Comparison of ENCODE assay signal across 8 mouse cellular contexts in the genomic region with DNA sequence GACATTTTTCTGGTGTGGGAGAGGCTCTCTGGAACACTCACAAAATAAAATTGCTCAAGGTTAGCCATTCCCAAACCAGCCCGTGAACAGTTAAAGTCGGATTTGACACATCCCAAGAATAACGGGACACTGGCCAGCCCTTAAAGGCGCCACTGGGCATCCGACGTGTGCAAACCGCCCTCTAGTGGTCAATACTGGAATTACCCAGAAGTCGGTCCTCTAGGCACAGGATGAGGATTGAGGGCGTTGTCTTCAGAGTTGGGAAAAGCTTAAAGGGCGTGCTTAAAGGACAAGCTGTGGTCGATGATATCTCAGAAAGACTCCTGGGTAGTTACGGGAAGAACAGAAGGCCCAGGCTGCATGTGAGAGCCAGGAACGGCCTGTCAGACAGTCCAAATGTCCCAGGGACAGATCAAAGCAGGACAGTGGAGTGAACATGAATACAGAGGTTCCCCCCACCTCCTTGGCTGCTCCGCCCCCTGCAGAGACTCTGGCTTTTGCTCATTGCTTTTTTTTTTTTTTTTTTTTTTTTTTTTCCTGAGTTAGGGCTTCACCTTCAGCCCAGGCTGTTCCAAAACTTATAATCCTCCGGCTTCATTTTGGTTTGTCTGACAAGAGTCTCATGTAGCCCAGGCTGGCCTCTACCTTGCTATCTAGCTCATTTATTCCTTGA.
DNase-seq lines count a peak whose midpoint lies in the region; ATAC-seq and TF ChIP-seq lines count a peak whose summit lies in the region.

No protein-coding gene starts in this region.

- no peak for TF ChIP-seq POLR2A in CH12.LX (IDR thresholded peaks at IDR 0.05; ENCODE audit: low read depth, low read length)
- TF ChIP-seq POLR2A in embryonic fibroblast, embryonic 13.5 days (IDR thresholded peaks at IDR 0.05; ENCODE audit: low read depth, low read length): no peak; the same call in 1 of the 2 replicates
- no peak for TF ChIP-seq POLR2A in lung, adult 2 months (IDR thresholded peaks at IDR 0.05; ENCODE audit: borderline replicate concordance, extremely low read depth, low read depth, low read length)

- in situ Hi-C loops in CH12.LX (cut with MboI; ENCODE audit: low pct_ligation_motif_present, low pct_unique_long_range_greater_than_20kb, low sequenced_read_pairs): loop anchor here (5.0 kb wide), 2 partner anchors 86 to 369 kb away; no protein-coding TSS in a partner anchor

- H3K27ac ChIP-seq in CH12.LX (ENCODE audit: insufficient read depth, low read depth): no peak overlapping the region
- peak overlapping the region; percentile 13; the same call in 1 of the 2 replicates for H3K27ac ChIP-seq in embryonic fibroblast, embryonic 13.5 days (ENCODE audit: insufficient read depth, low read length)
- H3K27ac ChIP-seq in heart, embryonic 12.5 days (ENCODE audit: poor library complexity, severe bottlenecking): no peak overlapping the region

- TF ChIP-seq RAD21 in CH12.LX (IDR thresholded peaks at IDR 0.05; ENCODE audit: low read depth, low read length): peak; percentile 83

- WGBS in heart, embryonic 12.5 days: 11% methylated on average over 15 of the region's 15 CpGs
- 11% methylated on average over 15 of the region's 15 CpGs for WGBS in large intestine, adult 2 months
- 10% methylated on average over 15 of the region's 15 CpGs for whole genome bisulfite sequencing in lung, adult 2 months

- DNase-seq in CH12.LX (ENCODE audit: extremely low read depth): peak; percentile 76
- peak; percentile 81 to 87 for DNase-seq in adrenal gland, postnatal 36 days
- peak; percentile 68 for DNase-seq in large intestine, adult 2 months (ENCODE audit: low read depth, low spot score)
- DNase-seq in lung, adult 2 months: peak; percentile 81
- DNase-seq in retina, adult 2 months (ENCODE audit: low read depth, low spot score): peak; percentile 69
- DNase-seq in thymus, postnatal 36 days: peak; percentile 56 to 63

- H3K36me3 ChIP-seq in CH12.LX (replicated peaks in 1 of 2; ENCODE audit: control insufficient read depth in 1 of 2, insufficient read depth in 1 of 2, low read length in 1 of 2): peaks cover 0 to 2% of the 10 kb centered on the region in 2 experiments
- 0 out of 2 replicates have a peak, but pooled peaks cover 3% of the 10 kb centered on the region for H3K36me3 ChIP-seq in heart, embryonic 12.5 days

- no peak overlapping the region for H3K4me3 ChIP-seq in CH12.LX (replicated peaks in 1 of 3; ENCODE audit: low read depth in 2 of 3, low read length in 2 of 3, poor library complexity in 1 of 3)
- no peak overlapping the region for H3K4me3 ChIP-seq in embryonic fibroblast, embryonic 13.5 days (ENCODE audit: insufficient read depth, low read length)
- no peak overlapping the region for H3K4me3 ChIP-seq in heart, embryonic 12.5 days
- H3K4me3 ChIP-seq in lung, adult 2 months (replicated peaks; ENCODE audit: extremely low read depth, low read depth, low read length): no peak overlapping the region

- H3K9me3 ChIP-seq in CH12.LX (replicated peaks; ENCODE audit: low read length): peaks cover 7% of the 10 kb centered on the region
- H3K9me3 ChIP-seq in heart, embryonic 12.5 days (replicated peaks): no peaks in the 10 kb centered on the region

- TF ChIP-seq EP300 in CH12.LX (IDR thresholded peaks at IDR 0.05; ENCODE audit: low read length): no peak

- dilution Hi-C loops in CH12.LX (cut with MboI; ENCODE audit: extremely low pct_ligation_motif_present, extremely low pct_unique_long_range_greater_than_20kb, low sequenced_read_pairs): no loop called here

- H3K27me3 ChIP-seq in CH12.LX (replicated peaks): peaks cover 6% of the 10 kb centered on the region
- H3K27me3 ChIP-seq in heart, embryonic 12.5 days (replicated peaks): no peaks in the 10 kb centered on the region

- H3K4me2 ChIP-seq in CH12.LX (ENCODE audit: insufficient read depth, low read depth, poor library complexity, severe bottlenecking): no peak overlapping the region
- H3K4me2 ChIP-seq in heart, embryonic 12.5 days: peak overlapping the region; percentile 30; the same call in 1 of the 2 replicates

- H3K4me1 ChIP-seq in CH12.LX (ENCODE audit: control insufficient read depth in 1 of 2, insufficient read depth in 2 of 2): peaks cover 0 to 39% of the 10 kb centered on the region in 2 experiments; a peak in 2 of 4 replicates
- peaks cover 2% of the 10 kb centered on the region; the same call in 1 of the 2 replicates for H3K4me1 ChIP-seq in embryonic fibroblast, embryonic 13.5 days (ENCODE audit: control insufficient read depth, insufficient read depth, low read length)
- H3K4me1 ChIP-seq in heart, embryonic 12.5 days (replicated peaks): peaks cover 46% of the 10 kb centered on the region
- H3K4me1 ChIP-seq in lung, adult 2 months (ENCODE audit: control insufficient read depth, insufficient read depth, low read length): peaks cover 13% of the 10 kb centered on the region

- H3K9ac ChIP-seq in CH12.LX (ENCODE audit: insufficient read depth, low read depth): no peak overlapping the region
- H3K9ac ChIP-seq in heart, embryonic 12.5 days: no peak overlapping the region

- ATAC-seq in heart, embryonic 12.5 days (ENCODE audit: insufficient number of reproducible peaks, low FRiP score): peak; percentile 51; the same call in 1 of the 2 replicates

- H3K79me2 ChIP-seq in CH12.LX (replicated peaks; ENCODE audit: control insufficient read depth, extremely low read depth, insufficient read depth, poor library complexity, severe bottlenecking): no peaks in the 10 kb centered on the region

- peak; percentile 93 for TF ChIP-seq CTCF in CH12.LX (conservative IDR thresholded peaks at IDR 0.05 in 1 of 2, IDR thresholded peaks at IDR 0.05 in 1 of 2; ENCODE audit: low read depth in 2 of 2, low read length in 2 of 2)
- TF ChIP-seq CTCF in embryonic fibroblast, embryonic 13.5 days (IDR thresholded peaks at IDR 0.05; ENCODE audit: borderline replicate concordance, insufficient read depth, low read length): peak; percentile 80
- TF ChIP-seq CTCF in lung, adult 2 months (IDR thresholded peaks at IDR 0.05; ENCODE audit: insufficient read depth, low read length): peak; percentile 91

TF ChIP-seq in CH12.LX, 34 proteins besides CTCF, POLR2A, EP300 and RAD21:
- TF ChIP-seq KAT2A (IDR thresholded peaks at IDR 0.05; ENCODE audit: insufficient replicate concordance, low read length) (no peak), MYC (IDR thresholded peaks at IDR 0.05; ENCODE audit: low read depth, low read length) (0 out of 2 replicates have a peak, but pooled peaks have one; percentile 13), NRF1 (IDR thresholded peaks at IDR 0.05; ENCODE audit: low read depth, low read length) (0 out of 2 replicates have a peak, but pooled peaks have one; percentile 17), MXI1 (IDR thresholded peaks at IDR 0.05; ENCODE audit: low read depth, low read length) (no peak), USF1 (IDR thresholded peaks at IDR 0.05; ENCODE audit: low read depth, low read length) (no peak), TCF12 (IDR thresholded peaks at IDR 0.05; ENCODE audit: low read depth, low read length) (no peak), TBP (conservative IDR thresholded peaks at IDR 0.05; ENCODE audit: low read depth, low read length) (no peak), POLR2AphosphoS2 (IDR thresholded peaks at IDR 0.05; ENCODE audit: low read depth, low read length) (no peak), MAX (IDR thresholded peaks at IDR 0.05; ENCODE audit: low read length) (no peak), JUN (IDR thresholded peaks at IDR 0.05; ENCODE audit: insufficient read depth, low read depth, low read length) (no peak), SMC3 (IDR thresholded peaks at IDR 0.05; ENCODE audit: low read depth, low read length) (peak; percentile 65), CHD1 (IDR thresholded peaks at IDR 0.05; ENCODE audit: low read depth, low read length) (no peak), PAX5 (IDR thresholded peaks at IDR 0.05; ENCODE audit: low read length) (no peak), NELFE (IDR thresholded peaks at IDR 0.05; ENCODE audit: low read depth, low read length) (no peak), SIN3A (IDR thresholded peaks at IDR 0.05; ENCODE audit: low read length) (0 out of 2 replicates have a peak, but pooled peaks have one; percentile 24), ZMIZ1 (IDR thresholded peaks at IDR 0.05; ENCODE audit: low read depth, low read length) (no peak), ELF1 (IDR thresholded peaks at IDR 0.05; ENCODE audit: low read depth, low read length) (0 out of 2 replicates have a peak, but pooled peaks have one; percentile 24), MEF2A (IDR thresholded peaks at IDR 0.05; ENCODE audit: borderline replicate concordance, low read depth, low read length) (0 out of 2 replicates have a peak, but pooled peaks have one; percentile 24), UBTF (IDR thresholded peaks at IDR 0.05; ENCODE audit: low read depth, low read length) (no peak), ZNF384 (IDR thresholded peaks at IDR 0.05; ENCODE audit: low read depth, low read length) (no peak), E2F4 (IDR thresholded peaks at IDR 0.05; ENCODE audit: insufficient replicate concordance, low read depth, low read length) (no peak), ZKSCAN1 (IDR thresholded peaks at IDR 0.05; ENCODE audit: borderline replicate concordance, low read depth, low read length) (no peak), ZC3H11A (IDR thresholded peaks at IDR 0.05; ENCODE audit: low read depth, low read length) (peak; percentile 39; the same call in 1 of the 2 replicates), GABPA (IDR thresholded peaks at IDR 0.05; ENCODE audit: insufficient replicate concordance, low read depth, low read length) (no peak), RCOR1 (conservative IDR thresholded peaks at IDR 0.05; ENCODE audit: low read depth, low read length) (no peak), HCFC1 (IDR thresholded peaks at IDR 0.05; ENCODE audit: low read depth, low read length) (no peak), MAFK (IDR thresholded peaks at IDR 0.05; ENCODE audit: insufficient replicate concordance, low read length) (no peak), CHD2 (IDR thresholded peaks at IDR 0.05; ENCODE audit: low read length) (no peak), MAZ (IDR thresholded peaks at IDR 0.05; ENCODE audit: low read depth, low read length) (no peak), ETS1 (conservative IDR thresholded peaks at IDR 0.05; ENCODE audit: low read depth, low read length) (no peak), JUND (conservative IDR thresholded peaks at IDR 0.05; ENCODE audit: low read depth, low read length) (no peak; the same call in 1 of the 2 replicates), USF2 (conservative IDR thresholded peaks at IDR 0.05; ENCODE audit: low read depth, low read length) (no peak), IRF4 (IDR thresholded peaks at IDR 0.05; ENCODE audit: low read depth, low read length) (no peak), BHLHE40 (IDR thresholded peaks at IDR 0.05; ENCODE audit: low read depth, low read length) (no peak)
